Mouse (Mus musculus): ENCODE measurements at regions not wholly inside any gene's neighbourhood (a gene's known extent, or its start where the extent isn't known, plus 50 kb on each side); places are given as distances from the start of the nearest gene placed in this dataset.
A peak's percentile ranks its signal among the peaks of the same experiment; 100 is the strongest.

GRCm38 (mm10) chr12:49732351-49732750, 347.4 kb downstream of the Gm43517 start:
- no peak for DNase-seq

GRCm38 (mm10) chr12:49737100-49737499, 352.1 kb downstream of the Gm43517 start:
- no peak for DNase-seq

- peak; percentile 14 for DNase-seq
Observed at GRCm38 (mm10) chr12:49739960-49740740, 355.2 kb downstream of the Gm43517 start.

- no peak for DNase-seq
Observed at GRCm38 (mm10) chr12:49743402-49743801, 358.4 kb downstream of the Gm43517 start.

- DNase-seq: no peak
Observed at GRCm38 (mm10) chr12:49747081-49747480, 362.1 kb downstream of the Gm43517 start.

- DNase-seq: peak; percentile 11
Observed at GRCm38 (mm10) chr12:49758391-49758790, 373.4 kb downstream of the Gm43517 start.

- DNase-seq: no peak
Observed at GRCm38 (mm10) chr12:49764541-49764940, 379.6 kb downstream of the Gm43517 start.

- no peak for DNase-seq
Observed at GRCm38 (mm10) chr12:49808341-49808740, 423.4 kb downstream of the Gm43517 start.

- no peak for DNase-seq
Observed at GRCm38 (mm10) chr12:49814653-49815052, 429.7 kb downstream of the Gm43517 start.

GRCm38 (mm10) chr12:49827769-49828168, 442.8 kb downstream of the Gm43517 start:
- DNase-seq: no peak

- no peak for DNase-seq
Observed at GRCm38 (mm10) chr12:49828553-49828952, 443.6 kb downstream of the Gm43517 start.

- DNase-seq: no peak
Observed at GRCm38 (mm10) chr12:49830665-49831064, 445.7 kb downstream of the Gm43517 start.

GRCm38 (mm10) chr12:49832118-49832847, 447.3 kb downstream of the Gm43517 start:
- no peak for DNase-seq

- DNase-seq: no peak
Observed at GRCm38 (mm10) chr12:49836282-49837070, 451.5 kb downstream of the Gm43517 start.

- DNase-seq: no peak
Observed at GRCm38 (mm10) chr12:49885507-49885906, 500.5 kb downstream of the Gm43517 start.

- no peak for DNase-seq
Observed at GRCm38 (mm10) chr12:49887246-49887645, 502.3 kb downstream of the Gm43517 start.

- DNase-seq: no peak
Observed at GRCm38 (mm10) chr12:49897768-49898167, 512.8 kb downstream of the Gm43517 start.

- no peak for DNase-seq
Observed at GRCm38 (mm10) chr12:49915691-49916090, 530.7 kb downstream of the Gm43517 start.

GRCm38 (mm10) chr12:49921608-49922007, 536.6 kb downstream of the Gm43517 start:
- DNase-seq: no peak

- DNase-seq: no peak
Observed at GRCm38 (mm10) chr12:49940818-49941217, 555.8 kb downstream of the Gm43517 start.

- DNase-seq: no peak
Observed at GRCm38 (mm10) chr12:49944911-49945627, 560.1 kb downstream of the Gm43517 start.

- no peak for DNase-seq
Observed at GRCm38 (mm10) chr12:49945628-49946220, 560.8 kb downstream of the Gm43517 start.
